Mouse (Mus musculus): Measurements from ENCODE around the gene Snx7.

Gene Snx7

GRCm38 (mm10) chr3:117814218-117814617 is 54.5 kb downstream of the Snx7 start:
- no peak for DNase-seq

- no peak for DNase-seq
Measured at GRCm38 (mm10) chr3:117812135-117812534, 56.6 kb downstream of the Snx7 start.

- no peak for DNase-seq
Measured at GRCm38 (mm10) chr3:117805782-117806181, 63.0 kb downstream of the Snx7 start.

- no peak for DNase-seq
Measured at GRCm38 (mm10) chr3:117794501-117794900, 74.2 kb downstream of the Snx7 start.

GRCm38 (mm10) chr3:117791951-117792350 is 76.8 kb downstream of the Snx7 start:
- DNase-seq: no peak

GRCm38 (mm10) chr3:117791273-117791672 is 77.5 kb downstream of the Snx7 start:
- no peak for DNase-seq

GRCm38 (mm10) chr3:117788800-117789693 is 79.7 kb downstream of the Snx7 start:
- DNase-seq: no peak

GRCm38 (mm10) chr3:117787247-117787646 is 81.5 kb downstream of the Snx7 start:
- DNase-seq: no peak

GRCm38 (mm10) chr3:117752151-117752757 is 116.5 kb downstream of the Snx7 start:
- DNase-seq: no peak

- DNase-seq: no peak
Measured at GRCm38 (mm10) chr3:117751665-117752064, 117.1 kb downstream of the Snx7 start.

- DNase-seq: no peak
Measured at GRCm38 (mm10) chr3:117749256-117749655, 119.5 kb downstream of the Snx7 start.

- DNase-seq: no peak
Measured at GRCm38 (mm10) chr3:117739760-117740159, 129.0 kb downstream of the Snx7 start.

GRCm38 (mm10) chr3:117732661-117733060 is 136.1 kb downstream of the Snx7 start:
- no peak for DNase-seq

Measured in spleen, adult 18-20 months (tissue).